In genomic region chr3:117025421-117025820, GRCm38 (mm10) we compare ENCODE assay signal across 33 mouse cellular contexts. TPM values are rescaled to one million over a fixed set of nuclear protein-coding genes. Genes with fewer than 3 reads are reported as not detected.
DNase-seq lines count a peak whose midpoint lies in the region; ATAC-seq and TF ChIP-seq lines count a peak whose summit lies in the region.
"Had no signal": no experiment of that assay in that cellular context is flagged by ENCODE, and none has a peak within 500 bp of the region (broad histone marks: within the 10 kb centered on the region; RNA-seq: fewer than 3 reads in every experiment).

No protein-coding gene starts in this region.

- no peak for ATAC-seq in heart, postnatal 0 days (ENCODE audit: insufficient read depth, low read depth)
- peak; percentile 35; the same call in 1 of the 2 replicates for ATAC-seq in granulocyte monocyte progenitor cell, adult 5-6 weeks (replicated peaks; ENCODE audit: poor library complexity, severe bottlenecking)
- ATAC-seq: forebrain, embryonic 13.5 days; forebrain, embryonic 16.5 days; hindbrain, postnatal 0 days; inflammation-experienced regulatory T-cells, adult 6 months; intestine, embryonic 16.5 days had no signal

- no peaks in the 10 kb centered on the region for H3K36me3 ChIP-seq in heart, postnatal 0 days (replicated peaks; ENCODE audit: control insufficient read depth, insufficient read depth, low read length)
- H3K36me3 ChIP-seq: forebrain, embryonic 10.5 days; G1E; heart, embryonic 15.5 days had no signal

- no peaks in the 10 kb centered on the region for H3K9me3 ChIP-seq in heart, postnatal 0 days (replicated peaks; ENCODE audit: control insufficient read depth, low read length)
- H3K9me3 ChIP-seq: forebrain, embryonic 10.5 days; forebrain, embryonic 13.5 days; G1E; heart, embryonic 15.5 days had no signal

- TF ChIP-seq EP300 in heart, postnatal 0 days (IDR thresholded peaks at IDR 0.05; ENCODE audit: low read depth), result no peak

- DNase-seq in gastrocnemius, adult 2 months, result no peak
- DNase-seq in gastrocnemius, postnatal 4 days (ENCODE audit: low spot score in 2 of 2), result no peak
- DNase-seq in heart, postnatal 0 days (ENCODE audit: low spot score), result no peak
- no peak for DNase-seq in heart, adult 9 months (ENCODE audit: low spot score in 2 of 2)
- no peak for DNase-seq in kidney, adult 18-20 months
- no peak for DNase-seq in layer of hippocampus, postnatal 10 days (ENCODE audit: low spot score in 2 of 2)
- DNase-seq: adrenal gland, adult 2 months; adrenal gland, postnatal 14 days; B cell, adult 2 months; cerebellum, adult 18-20 months; cerebellum, adult 9-10 months; cerebellum, postnatal 14 days; gastrocnemius, postnatal 14 days; heart, postnatal 14 days; heart, postnatal 4 days had no signal

- H3K27ac ChIP-seq in gastrocnemius, adult 2 months, result peak overlapping the region; percentile 76
- peak overlapping the region; percentile 21; the same call in 1 of the 2 replicates for H3K27ac ChIP-seq in heart, postnatal 0 days (ENCODE audit: low read depth)
- H3K27ac ChIP-seq: forebrain, embryonic 10.5 days; forebrain, embryonic 13.5 days; heart, embryonic 15.5 days; hindbrain, embryonic 14.5 days; hindbrain, postnatal 0 days had no signal

- TF ChIP-seq CTCF in gastrocnemius, adult 2 months (IDR thresholded peaks at IDR 0.05), result no peak
- no peak for TF ChIP-seq CTCF in heart, postnatal 0 days (IDR thresholded peaks at IDR 0.05; ENCODE audit: low read depth)

- WGBS in heart, postnatal 0 days, result 68% methylated on average over 3 of the region's 3 CpGs

- H3K9ac ChIP-seq in heart, postnatal 0 days (replicated peaks; ENCODE audit: low read depth, low read length), result no peak overlapping the region
- H3K9ac ChIP-seq: forebrain, embryonic 13.5 days; heart, embryonic 15.5 days; hindbrain, embryonic 14.5 days had no signal

- no peak overlapping the region for H3K4me3 ChIP-seq in gastrocnemius, adult 2 months
- no peak overlapping the region for H3K4me3 ChIP-seq in heart, postnatal 0 days (ENCODE audit: low read depth, low read length)
- H3K4me3 ChIP-seq: forebrain, embryonic 10.5 days; forebrain, embryonic 13.5 days; heart, embryonic 15.5 days had no signal

- H3K27me3 ChIP-seq in heart, postnatal 0 days (ENCODE audit: control insufficient read depth, insufficient read depth, low read length), result no peaks in the 10 kb centered on the region
- H3K27me3 ChIP-seq: CH12.LX; forebrain, embryonic 13.5 days; heart, embryonic 15.5 days had no signal

- no peak overlapping the region for H3K4me2 ChIP-seq in heart, postnatal 0 days (ENCODE audit: low read depth, low read length)
- H3K4me2 ChIP-seq: forebrain, embryonic 13.5 days; heart, embryonic 11.5 days; heart, embryonic 15.5 days; hindbrain, embryonic 14.5 days had no signal

- intact Hi-C loops in gastrocnemius, adult 2 months (cut with DNase I), result no loop called here

- no peaks in the 10 kb centered on the region for H3K4me1 ChIP-seq in heart, postnatal 0 days (ENCODE audit: control insufficient read depth, insufficient read depth)
- H3K4me1 ChIP-seq: forebrain, embryonic 13.5 days; heart, embryonic 15.5 days had no signal

RNA-seq across cellular contexts. Expression of gene Palmd, which starts 56.6 kb away (rescaled TPM):
- total RNA-seq in gastrocnemius, adult 2 months (2021), result 10 to 100 TPM; 25.3 to 37.5 TPM
- total RNA-seq in gastrocnemius, postnatal 4 days (2021), result 10 to 100 TPM; 41.5 to 49.7 TPM
- total RNA-seq in heart, postnatal 0 days (2014; rRNA removed; ENCODE audit: low replicate concordance), result 7.9 and 10.9 TPM in 2 replicates
- 23.2 and 29.7 TPM in 2 replicates for polyA plus RNA-seq in heart, postnatal 0 days (2015; fragmentation: Nextera tagmentation; extraction: Ambion mirVana)
- not detected in 2 replicates for total RNA-seq in granulocyte monocyte progenitor cell, adult 5-6 weeks (2014; fragmentation: Nextera tagmentation)
- not detected in 2 replicates for total RNA-seq in granulocyte monocyte progenitor cell, adult 5-6 weeks (2017)
- 10 to 100 TPM; 36.4 to 36.7 TPM for total RNA-seq in layer of hippocampus, postnatal 10 days (2021)
- total RNA-seq: CH12.LX had no signal
- polyA plus RNA-seq: G1E; inflammation-experienced regulatory T-cells, adult 6 months had no signal

RNA-seq across cellular contexts. Expression of gene 4930455H04Rik, which starts 57.4 kb away (rescaled TPM):
- total RNA-seq in gastrocnemius, adult 2 months (2021), result under 1 TPM in 1 of 2 experiments, not detected in 1; 0.18 TPM
- not detected for total RNA-seq in gastrocnemius, postnatal 4 days (2021)
- not detected in 2 replicates for total RNA-seq in heart, postnatal 0 days (2014; rRNA removed; ENCODE audit: low replicate concordance)
- 0.11 TPM in 1 of 2 replicates, not detected in the other for polyA plus RNA-seq in heart, postnatal 0 days (2015; fragmentation: Nextera tagmentation; extraction: Ambion mirVana)
- not detected in 2 replicates for total RNA-seq in granulocyte monocyte progenitor cell, adult 5-6 weeks (2014; fragmentation: Nextera tagmentation)
- not detected in 2 replicates for total RNA-seq in granulocyte monocyte progenitor cell, adult 5-6 weeks (2017)
- total RNA-seq in layer of hippocampus, postnatal 10 days (2021), result not detected
- total RNA-seq: adrenal gland, adult 2 months; adrenal gland, postnatal 14 days; adrenal gland, postnatal 4 days; CH12.LX; G1E; gastrocnemius, adult 18-20 months; heart, postnatal 14 days; hindbrain, postnatal 0 days had no signal
- polyA plus RNA-seq: adrenal gland, adult 2 months; embryonic facial prominence, embryonic 11.5 days; embryonic facial prominence, embryonic 14.5 days; forebrain, embryonic 10.5 days; forebrain, embryonic 13.5 days; forebrain, embryonic 16.5 days; G1E; gonadal fat pad, adult 2 months; heart, embryonic 11.5 days; heart, embryonic 15.5 days; hindbrain, embryonic 11.5 days; hindbrain, embryonic 14.5 days; hindbrain, postnatal 0 days; inflammation-experienced regulatory T-cells, adult 6 months; intestine, embryonic 16.5 days had no signal
